Mouse (Mus musculus): ENCODE measurements around the gene Lce3b. TPM values are rescaled to one million over a fixed set of nuclear protein-coding genes. Genes with fewer than 3 reads are reported as not detected.

Lce3b gene
- polyA plus RNA-seq, 1 experiment from 2014 or later, result not detected

Other genes starting within 250 kb of the Lce3b start
- not detected in 2 replicates for gene Lce1d, start 245.8 kb upstream of the Lce3b start, polyA plus RNA-seq (2015; fragmentation: Nextera tagmentation; extraction: Ambion mirVana)
- gene Lce1e, start 223.9 kb upstream of the Lce3b start, polyA plus RNA-seq (2015; fragmentation: Nextera tagmentation; extraction: Ambion mirVana), result not detected in 2 replicates
- gene Lce1f, start 212.6 kb upstream of the Lce3b start, polyA plus RNA-seq (2015; fragmentation: Nextera tagmentation; extraction: Ambion mirVana), result not detected in 2 replicates
- not detected in 2 replicates for gene Gm38119, start 193.9 kb upstream of the Lce3b start, polyA plus RNA-seq (2015; fragmentation: Nextera tagmentation; extraction: Ambion mirVana)
- gene Lce1g, start 180.6 kb upstream of the Lce3b start, polyA plus RNA-seq (2015; fragmentation: Nextera tagmentation; extraction: Ambion mirVana), result not detected in 2 replicates
- not detected in 2 replicates for gene Lce1h, start 167.9 kb upstream of the Lce3b start, polyA plus RNA-seq (2015; fragmentation: Nextera tagmentation; extraction: Ambion mirVana)
- not detected in 2 replicates for gene Lce1i, start 154.1 kb upstream of the Lce3b start, polyA plus RNA-seq (2015; fragmentation: Nextera tagmentation; extraction: Ambion mirVana)
- gene Lce1j, start 142.5 kb upstream of the Lce3b start, polyA plus RNA-seq (2015; fragmentation: Nextera tagmentation; extraction: Ambion mirVana), result not detected in 2 replicates
- not detected in 2 replicates for gene Lce1k, start 125.1 kb upstream of the Lce3b start, polyA plus RNA-seq (2015; fragmentation: Nextera tagmentation; extraction: Ambion mirVana)
- not detected in 2 replicates for gene Kprp, start 105.7 kb upstream of the Lce3b start, polyA plus RNA-seq (2015; fragmentation: Nextera tagmentation; extraction: Ambion mirVana)
- not detected in 2 replicates for gene Lce1l, start 81.7 kb upstream of the Lce3b start, polyA plus RNA-seq (2015; fragmentation: Nextera tagmentation; extraction: Ambion mirVana)
- not detected in 2 replicates for gene 2310050C09Rik, start 62.8 kb upstream of the Lce3b start, polyA plus RNA-seq (2015; fragmentation: Nextera tagmentation; extraction: Ambion mirVana)
- gene Lce3a, start 6.7 kb upstream of the Lce3b start, polyA plus RNA-seq (2015; fragmentation: Nextera tagmentation; extraction: Ambion mirVana), result not detected in 2 replicates
- not detected in 2 replicates for gene Lce3c, start 11.5 kb downstream of the Lce3b start, polyA plus RNA-seq (2015; fragmentation: Nextera tagmentation; extraction: Ambion mirVana)
- gene Lce3d, start 24.4 kb downstream of the Lce3b start, polyA plus RNA-seq (2015; fragmentation: Nextera tagmentation; extraction: Ambion mirVana), result not detected in 2 replicates
- gene Lce3e, start 34.1 kb downstream of the Lce3b start, polyA plus RNA-seq (2015; fragmentation: Nextera tagmentation; extraction: Ambion mirVana), result not detected in 2 replicates
- gene Lce3f, start 59.2 kb downstream of the Lce3b start, polyA plus RNA-seq (2015; fragmentation: Nextera tagmentation; extraction: Ambion mirVana), result not detected in 2 replicates
- gene Crct1, start 82.7 kb downstream of the Lce3b start, polyA plus RNA-seq (2015; fragmentation: Nextera tagmentation; extraction: Ambion mirVana), result not detected in 2 replicates
- not detected in 2 replicates for gene Lce1m, start 86.1 kb downstream of the Lce3b start, polyA plus RNA-seq (2015; fragmentation: Nextera tagmentation; extraction: Ambion mirVana)
- gene Gm4858, start 135.8 kb downstream of the Lce3b start, polyA plus RNA-seq (2015; fragmentation: Nextera tagmentation; extraction: Ambion mirVana), result not detected in 2 replicates
- not detected in 2 replicates for gene Crnn, start 211.8 kb downstream of the Lce3b start, polyA plus RNA-seq (2015; fragmentation: Nextera tagmentation; extraction: Ambion mirVana)

All from forebrain, embryonic 13.5 days (tissue).